Mouse (Mus musculus): ENCODE measurements at regions not wholly inside any gene's neighbourhood (a gene's known extent, or its start where the extent isn't known, plus 50 kb on each side); places are given as distances from the start of the nearest gene placed in this dataset.

GRCm38 (mm10) chr8:64343600-64343999 is 137.5 kb upstream of the Tll1 start:
- Histone ChIP-seq H3K4me1 (ENCODE audit: control insufficient read depth, insufficient read depth, low read length) (no peaks in the 10 kb centered on the region), H3K4me3 (ENCODE audit: insufficient read depth, low read depth, low read length) (no peak overlapping the region), H3K36me3 (ENCODE audit: control insufficient read depth, insufficient read depth, low read length) (no peaks in the 10 kb centered on the region), H3K27ac (ENCODE audit: insufficient read depth, low read depth, low read length) (no peak overlapping the region), H3K27me3 (replicated peaks; ENCODE audit: control insufficient read depth, insufficient read depth, low read length) (no peaks in the 10 kb centered on the region)
- 81% methylated on average over 7 of the region's 7 CpGs for WGBS
- TF ChIP-seq POLR2A (IDR thresholded peaks at IDR 0.05; ENCODE audit: low read depth, low read length), result no peak
- TF ChIP-seq CTCF (conservative IDR thresholded peaks at IDR 0.05; ENCODE audit: insufficient read depth, insufficient read length, low read depth, low read length), result no peak
- DNase-seq, result no peak

GRCm38 (mm10) chr8:64342397-64342796 is 136.3 kb upstream of the Tll1 start:
- Histone ChIP-seq H3K27me3 (replicated peaks; ENCODE audit: control insufficient read depth, insufficient read depth, low read length) (no peaks in the 10 kb centered on the region), H3K4me1 (ENCODE audit: control insufficient read depth, insufficient read depth, low read length) (no peaks in the 10 kb centered on the region), H3K27ac (ENCODE audit: insufficient read depth, low read depth, low read length) (no peak overlapping the region), H3K36me3 (ENCODE audit: control insufficient read depth, insufficient read depth, low read length) (no peaks in the 10 kb centered on the region), H3K4me3 (ENCODE audit: insufficient read depth, low read depth, low read length) (no peak overlapping the region)
- no peak for DNase-seq
- TF ChIP-seq POLR2A (IDR thresholded peaks at IDR 0.05; ENCODE audit: low read depth, low read length) (no peak), CTCF (conservative IDR thresholded peaks at IDR 0.05; ENCODE audit: insufficient read depth, insufficient read length, low read depth, low read length) (no peak)

- H3K27me3 ChIP-seq (replicated peaks; ENCODE audit: control insufficient read depth, insufficient read depth, low read length), result no peaks in the 10 kb centered on the region
- TF ChIP-seq CTCF (conservative IDR thresholded peaks at IDR 0.05; ENCODE audit: insufficient read depth, insufficient read length, low read depth, low read length) (no peak), POLR2A (IDR thresholded peaks at IDR 0.05; ENCODE audit: low read depth, low read length) (no peak)
- peak; percentile 55 for DNase-seq
- H3K27ac ChIP-seq (ENCODE audit: insufficient read depth, low read depth, low read length), result no peak overlapping the region; the same call in 1 of the 2 replicates
- 43% methylated on average over 7 of the region's 7 CpGs for WGBS
- no peak overlapping the region for H3K4me3 ChIP-seq (ENCODE audit: insufficient read depth, low read depth, low read length)
- no peaks in the 10 kb centered on the region for H3K36me3 ChIP-seq (ENCODE audit: control insufficient read depth, insufficient read depth, low read length)
- no peaks in the 10 kb centered on the region for H3K4me1 ChIP-seq (ENCODE audit: control insufficient read depth, insufficient read depth, low read length)
These were observed 131.3 kb upstream of the Tll1 start for GRCm38 (mm10) chr8:64337356-64337755.

GRCm38 (mm10) chr8:64336546-64336945 is 130.5 kb upstream of the Tll1 start:
- Histone ChIP-seq H3K27me3 (replicated peaks; ENCODE audit: control insufficient read depth, insufficient read depth, low read length) (no peaks in the 10 kb centered on the region), H3K36me3 (ENCODE audit: control insufficient read depth, insufficient read depth, low read length) (no peaks in the 10 kb centered on the region), H3K4me3 (ENCODE audit: insufficient read depth, low read depth, low read length) (no peak overlapping the region), H3K27ac (ENCODE audit: insufficient read depth, low read depth, low read length) (no peak overlapping the region), H3K4me1 (ENCODE audit: control insufficient read depth, insufficient read depth, low read length) (no peaks in the 10 kb centered on the region)
- DNase-seq, result no peak
- TF ChIP-seq POLR2A (IDR thresholded peaks at IDR 0.05; ENCODE audit: low read depth, low read length) (no peak), CTCF (conservative IDR thresholded peaks at IDR 0.05; ENCODE audit: insufficient read depth, insufficient read length, low read depth, low read length) (no peak)

- Histone ChIP-seq H3K4me3 (ENCODE audit: insufficient read depth, low read depth, low read length) (no peak overlapping the region), H3K27ac (ENCODE audit: insufficient read depth, low read depth, low read length) (no peak overlapping the region), H3K4me1 (ENCODE audit: control insufficient read depth, insufficient read depth, low read length) (no peaks in the 10 kb centered on the region), H3K36me3 (ENCODE audit: control insufficient read depth, insufficient read depth, low read length) (no peaks in the 10 kb centered on the region), H3K27me3 (replicated peaks; ENCODE audit: control insufficient read depth, insufficient read depth, low read length) (no peaks in the 10 kb centered on the region)
- WGBS, result 36% methylated on average over 5 of the region's 5 CpGs
- DNase-seq, result no peak
- TF ChIP-seq POLR2A (IDR thresholded peaks at IDR 0.05; ENCODE audit: low read depth, low read length) (no peak), CTCF (conservative IDR thresholded peaks at IDR 0.05; ENCODE audit: insufficient read depth, insufficient read length, low read depth, low read length) (no peak)
These were observed 129.4 kb upstream of the Tll1 start for GRCm38 (mm10) chr8:64335495-64335894.

- no peak for DNase-seq
- TF ChIP-seq POLR2A (IDR thresholded peaks at IDR 0.05; ENCODE audit: low read depth, low read length) (no peak), CTCF (conservative IDR thresholded peaks at IDR 0.05; ENCODE audit: insufficient read depth, insufficient read length, low read depth, low read length) (no peak)
- Histone ChIP-seq H3K36me3 (ENCODE audit: control insufficient read depth, insufficient read depth, low read length) (no peaks in the 10 kb centered on the region), H3K4me1 (ENCODE audit: control insufficient read depth, insufficient read depth, low read length) (no peaks in the 10 kb centered on the region), H3K27ac (ENCODE audit: insufficient read depth, low read depth, low read length) (no peak overlapping the region), H3K27me3 (replicated peaks; ENCODE audit: control insufficient read depth, insufficient read depth, low read length) (no peaks in the 10 kb centered on the region), H3K4me3 (ENCODE audit: insufficient read depth, low read depth, low read length) (no peak overlapping the region)
- 47% methylated on average over 2 of the region's 2 CpGs for WGBS
These were observed 117.9 kb upstream of the Tll1 start for GRCm38 (mm10) chr8:64323985-64324384.

GRCm38 (mm10) chr8:64320343-64320742 is 114.3 kb upstream of the Tll1 start:
- TF ChIP-seq POLR2A (IDR thresholded peaks at IDR 0.05; ENCODE audit: low read depth, low read length) (no peak), CTCF (conservative IDR thresholded peaks at IDR 0.05; ENCODE audit: insufficient read depth, insufficient read length, low read depth, low read length) (no peak)
- no peaks in the 10 kb centered on the region for H3K4me1 ChIP-seq (ENCODE audit: control insufficient read depth, insufficient read depth, low read length)
- 79% methylated on average over 4 of the region's 4 CpGs for WGBS

More at GRCm38 (mm10) chr8:64320343-64320742, 114.3 kb upstream of the Tll1 start:
- DNase-seq, result no peak
- H3K36me3 ChIP-seq (ENCODE audit: control insufficient read depth, insufficient read depth, low read length), result no peaks in the 10 kb centered on the region
- no peak overlapping the region for H3K4me3 ChIP-seq (ENCODE audit: insufficient read depth, low read depth, low read length)
- H3K27me3 ChIP-seq (replicated peaks; ENCODE audit: control insufficient read depth, insufficient read depth, low read length), result no peaks in the 10 kb centered on the region
- H3K27ac ChIP-seq (ENCODE audit: insufficient read depth, low read depth, low read length), result no peak overlapping the region
